Mouse (Mus musculus) adipose tissue, adult 10 weeks (tissue): Measurements from ENCODE around the gene Chrnb1. TPM values are rescaled to one million over a fixed set of nuclear protein-coding genes. Genes with fewer than 3 reads are reported as not detected.

ENCODE experiments used
- polyA plus RNA-seq: library from polyadenylated mRNA; stranded (reverse); fragments of 350-450 nt; fragmentation: Illumina TruSeq; extraction: RNeasy Lipid Tissue Mini Kit (QIAGEN cat#74804); gene quantifications from one replicate; pipeline ENCODE4 v1.2.3, GENCODE M21; 2014; ENCODE audit warnings: low read depth, low replicate concordance

Chrnb1 gene
- 8.3 TPM for polyA plus RNA-seq

GRCm38 (mm10) chr11:69795168-69795982, at the start of gene Chrnb1:
Gene Chrnb1 (minus strand): TSS chr11:69795943.

DNA sequence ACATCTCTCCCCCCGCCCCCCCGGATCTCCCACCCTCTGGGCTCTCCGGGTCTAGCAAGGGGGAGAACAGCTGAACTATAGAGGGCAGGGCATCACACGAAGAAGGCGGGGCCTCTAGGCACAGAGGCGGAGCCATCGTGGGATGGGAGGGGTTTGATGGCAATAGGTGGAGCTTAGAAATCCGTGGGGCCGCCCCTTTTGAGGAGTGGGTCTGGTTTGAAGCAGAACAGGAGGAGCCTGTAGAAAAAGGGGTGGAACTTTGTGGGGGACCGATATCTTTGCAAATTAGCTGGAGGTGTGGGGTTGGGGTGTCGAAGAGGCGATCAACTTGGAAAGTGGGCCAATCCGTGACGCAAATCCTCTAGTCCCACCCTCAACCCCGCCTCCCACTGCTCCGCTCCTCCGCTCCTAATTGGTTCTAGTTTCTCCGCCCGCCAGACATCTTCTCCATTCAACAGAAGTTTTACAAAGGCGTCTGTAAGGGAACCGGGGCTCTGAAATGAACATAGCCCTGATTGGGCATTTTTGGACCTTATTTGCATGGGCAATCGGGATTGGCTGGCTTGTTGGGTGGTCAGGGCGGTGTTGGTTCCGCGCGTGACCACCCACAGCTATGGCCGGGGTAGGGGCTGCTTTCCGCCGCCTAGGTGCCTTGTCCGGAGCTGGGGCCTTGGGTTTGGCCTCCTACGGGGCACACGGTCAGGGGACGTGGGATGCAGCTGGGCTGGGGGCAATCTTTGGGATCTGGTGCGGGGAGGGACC, 42.4 kb upstream of the Chrnb1 start, which contains the start of gene Tmem256:
Gene Tmem256 (plus strand): TSS at position 563 of the 762 bp plus-strand sequence.

GRCm38 (mm10) chr11:69837604-69837951, 41.8 kb upstream of the Chrnb1 start, which contains the start of gene Nlgn2:
Gene Nlgn2 (minus strand): TSS chr11:69837784.

GRCm38 (mm10) chr11:69822080-69822479, 26.3 kb upstream of the Chrnb1 start, which contains the start of gene Spem1:
Gene Spem1 (minus strand): TSS chr11:69822180.

GRCm38 (mm10) chr11:69818365-69818764, 22.6 kb upstream of the Chrnb1 start, which contains the start of gene Spem2:
Gene Spem2 (minus strand): TSS chr11:69818465.

DNA sequence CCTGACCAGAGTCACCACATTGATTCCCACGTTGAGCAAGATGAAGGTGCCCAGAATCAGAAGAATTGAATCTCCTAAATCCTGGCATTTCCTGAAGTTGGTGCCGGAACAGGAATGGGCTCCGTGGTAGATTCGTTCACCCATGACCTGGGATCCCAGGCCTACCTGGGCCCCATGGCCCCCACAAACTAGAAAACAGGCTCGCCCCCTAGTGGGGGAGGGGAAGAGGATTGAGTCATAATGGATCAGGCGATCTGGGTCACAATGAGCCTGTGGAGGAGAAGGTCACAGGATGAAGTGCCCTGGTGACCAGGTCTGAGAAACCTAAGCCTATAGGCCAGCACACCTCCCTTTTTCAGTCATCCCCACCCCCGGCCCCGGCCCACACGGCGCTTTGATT, 19.4 kb upstream of the Chrnb1 start, which contains the start of gene Gm39566:
Gene Gm39566 (minus strand): TSS at position 144 of the 400 bp plus-strand sequence.

GRCm38 (mm10) chr11:69804972-69805909, 9.5 kb upstream of the Chrnb1 start, which contains the start of gene Tmem102:
Gene Tmem102 (minus strand): TSS chr11:69805624.

DNA sequence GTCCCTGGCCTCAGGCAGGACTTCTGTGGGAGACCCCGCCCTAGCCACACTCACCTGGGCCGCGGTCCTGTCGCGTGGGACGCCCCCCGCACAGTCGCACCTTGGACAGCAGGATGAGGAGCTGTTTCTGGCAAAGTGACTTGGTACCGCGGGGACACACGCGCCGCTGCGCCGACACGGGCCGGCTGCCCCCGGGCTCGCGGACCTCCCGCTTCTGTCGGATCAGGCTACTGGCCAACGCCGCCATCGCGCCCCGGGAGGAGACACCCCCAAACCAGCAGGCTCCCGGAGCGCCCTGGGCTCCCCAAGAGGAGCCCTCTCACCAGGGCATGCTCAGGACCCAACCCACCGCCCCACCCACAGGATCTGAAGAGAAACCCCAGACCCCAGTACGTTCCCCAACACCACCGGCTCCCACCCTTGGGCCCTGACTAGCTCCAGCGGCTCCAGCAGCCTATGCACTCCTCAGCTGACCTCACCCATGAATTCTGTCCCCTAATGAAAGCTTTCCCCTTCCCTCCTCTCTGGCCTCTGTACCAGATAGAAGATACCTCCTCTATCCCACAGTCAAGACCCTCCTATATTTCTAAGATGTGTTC, 5.7 kb upstream of the Chrnb1 start, which contains the start of gene Fgf11:
Gene Fgf11 (minus strand): TSS at position 479 of the 599 bp plus-strand sequence.

DNA sequence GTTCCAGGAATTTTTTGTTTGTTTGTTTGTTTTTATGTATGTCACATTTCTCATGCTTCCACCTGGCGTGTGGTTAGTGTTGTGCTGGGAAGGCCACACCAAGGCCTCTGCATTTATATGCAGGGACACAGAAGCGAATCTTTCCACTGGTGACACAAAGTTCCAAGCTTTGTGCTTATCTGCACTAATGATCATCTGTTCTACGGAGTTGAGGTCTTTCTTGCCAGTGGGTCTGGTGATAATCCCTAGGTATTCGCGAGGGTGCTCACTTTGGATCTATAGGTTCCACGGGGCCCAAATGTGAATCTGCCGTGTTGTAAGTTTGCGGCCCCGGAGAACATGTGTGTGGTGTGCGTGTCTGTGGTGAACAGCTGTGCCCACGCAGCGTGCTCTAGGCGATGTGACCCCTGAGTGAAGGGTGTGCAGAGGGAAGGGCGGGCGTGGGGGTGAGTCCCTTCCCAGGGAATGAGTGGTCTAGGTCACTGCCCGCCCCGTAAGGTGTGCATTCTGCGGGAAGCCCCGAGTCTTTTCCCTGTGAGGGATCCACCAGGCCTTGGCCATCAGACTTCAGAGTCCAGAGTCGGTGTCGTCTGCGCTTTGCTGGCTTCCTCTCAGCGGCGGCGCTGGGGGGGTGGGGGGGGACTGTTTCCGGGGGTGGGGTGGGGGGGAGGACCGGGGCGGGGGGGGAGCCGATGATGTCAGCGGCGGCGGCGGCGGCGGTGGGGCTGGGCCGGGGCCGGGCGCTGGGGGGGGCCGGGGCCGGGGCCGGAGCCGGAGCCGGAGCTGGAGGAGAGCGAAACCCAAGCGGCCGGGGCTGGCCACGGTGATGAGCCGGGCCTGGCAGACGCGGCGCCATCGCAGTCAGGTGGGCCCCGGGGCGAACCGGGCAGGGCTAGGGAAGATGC, 30.3 kb downstream of the Chrnb1 start, which contains the start of gene Zbtb4:
Gene Zbtb4 (plus strand): TSS at position 692 of the 905 bp plus-strand sequence.

DNA sequence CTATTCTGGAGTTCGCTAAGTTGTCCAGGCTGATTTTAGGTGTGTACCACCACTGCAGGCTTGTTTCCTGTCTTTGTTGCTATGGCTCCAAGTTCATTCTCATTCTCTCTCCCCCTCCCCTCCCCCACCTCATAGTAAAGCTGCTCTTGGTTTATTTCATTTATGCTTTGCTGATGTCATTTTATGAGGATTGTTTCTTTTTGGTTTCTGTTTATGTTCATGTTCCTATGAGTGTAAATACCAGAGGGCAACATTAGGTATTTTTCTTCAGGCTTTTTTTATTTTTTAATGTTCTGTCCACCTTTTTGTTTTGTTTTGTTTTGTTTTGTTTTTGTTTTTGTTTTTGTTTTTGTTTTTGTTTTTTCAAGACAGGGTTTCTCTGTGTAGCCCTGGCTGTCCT, 33.9 kb downstream of the Chrnb1 start, which contains the start of gene Slc35g3:
Gene Slc35g3 (minus strand): TSS at position 101 of the 400 bp plus-strand sequence.

GRCm38 (mm10) chr11:69758478-69758970, 37.2 kb downstream of the Chrnb1 start, which contains the start of gene Polr2a:
Gene Polr2a (minus strand): TSS chr11:69758637.

Other genes starting within 250 kb of the Chrnb1 start
- 1.2 TPM for gene Dnah2, start 246.8 kb downstream of the Chrnb1 start, polyA plus RNA-seq
- gene Efnb3, start 235.7 kb downstream of the Chrnb1 start, polyA plus RNA-seq: 1.1 TPM
- gene Wrap53, start 215.7 kb downstream of the Chrnb1 start, polyA plus RNA-seq: 9.2 TPM
- 35.1 TPM for gene Trp53, start 215.6 kb downstream of the Chrnb1 start, polyA plus RNA-seq
- gene Atp1b2, start 190.0 kb downstream of the Chrnb1 start, polyA plus RNA-seq: 14.8 TPM
- gene Shbg, start 178.0 kb downstream of the Chrnb1 start, polyA plus RNA-seq: not detected
- gene Sat2, start 173.9 kb downstream of the Chrnb1 start, polyA plus RNA-seq: 16.0 TPM
- 64.4 TPM for gene Fxr2, start 163.0 kb downstream of the Chrnb1 start, polyA plus RNA-seq
- gene Sox15, start 140.6 kb downstream of the Chrnb1 start, polyA plus RNA-seq: 0.92 TPM
- 89.0 TPM for gene Mpdu1, start 133.3 kb downstream of the Chrnb1 start, polyA plus RNA-seq
- gene Cd68, start 129.8 kb downstream of the Chrnb1 start, polyA plus RNA-seq: 45.6 TPM
- gene Eif4a1, start 123.5 kb downstream of the Chrnb1 start, polyA plus RNA-seq: 395 TPM
- gene Senp3, start 113.9 kb downstream of the Chrnb1 start, polyA plus RNA-seq: 67.4 TPM
- gene Tnfsf13, start 110.2 kb downstream of the Chrnb1 start, polyA plus RNA-seq: 5.4 TPM
- 19.2 TPM for gene Tnfsf12, start 100.1 kb downstream of the Chrnb1 start, polyA plus RNA-seq
- gene Tnfsfm13, start 99.8 kb downstream of the Chrnb1 start, polyA plus RNA-seq: 8.1 TPM
- gene Polr2a, start 37.3 kb downstream of the Chrnb1 start, polyA plus RNA-seq: 43.9 TPM
- 1.5 TPM for gene Slc35g3, start 34.0 kb downstream of the Chrnb1 start, polyA plus RNA-seq
- gene Zbtb4, start 30.0 kb downstream of the Chrnb1 start, polyA plus RNA-seq: 28.9 TPM
- gene Fgf11, start 5.9 kb upstream of the Chrnb1 start, polyA plus RNA-seq: 8.7 TPM
- gene Tmem102, start 9.7 kb upstream of the Chrnb1 start, polyA plus RNA-seq: 13.6 TPM
- 2.2 TPM for gene Gm39566, start 19.4 kb upstream of the Chrnb1 start, polyA plus RNA-seq
- gene Spem2, start 22.5 kb upstream of the Chrnb1 start, polyA plus RNA-seq: 14.1 TPM
- gene Spem1, start 26.2 kb upstream of the Chrnb1 start, polyA plus RNA-seq: 23.3 TPM
- 19.0 TPM for gene Nlgn2, start 41.8 kb upstream of the Chrnb1 start, polyA plus RNA-seq
- gene Tmem256, start 42.6 kb upstream of the Chrnb1 start, polyA plus RNA-seq: 183 TPM
- gene Plscr3, start 50.4 kb upstream of the Chrnb1 start, polyA plus RNA-seq: 31.1 TPM
- 23.7 TPM for gene Tnk1, start 62.8 kb upstream of the Chrnb1 start, polyA plus RNA-seq
- gene Tmem95, start 82.1 kb upstream of the Chrnb1 start, polyA plus RNA-seq: not detected
- 9.4 TPM for gene Kctd11, start 85.5 kb upstream of the Chrnb1 start, polyA plus RNA-seq
- 43.9 TPM for gene Acap1, start 99.6 kb upstream of the Chrnb1 start, polyA plus RNA-seq
- gene 2810408A11Rik, start 105.0 kb upstream of the Chrnb1 start, polyA plus RNA-seq: 14.3 TPM
- 35.5 TPM for gene Neurl4, start 105.1 kb upstream of the Chrnb1 start, polyA plus RNA-seq
- 47.7 TPM for gene Gps2, start 117.9 kb upstream of the Chrnb1 start, polyA plus RNA-seq
- 484 TPM for gene Eif5a, start 126.0 kb upstream of the Chrnb1 start, polyA plus RNA-seq
- gene Ybx2, start 139.9 kb upstream of the Chrnb1 start, polyA plus RNA-seq: 58.7 TPM
- 63.7 TPM for gene Slc2a4, start 152.2 kb upstream of the Chrnb1 start, polyA plus RNA-seq
- 115 TPM for gene Cldn7, start 168.8 kb upstream of the Chrnb1 start, polyA plus RNA-seq
- gene Ctdnep1, start 185.2 kb upstream of the Chrnb1 start, polyA plus RNA-seq: 98.8 TPM
- 43.3 TPM for gene Elp5, start 186.6 kb upstream of the Chrnb1 start, polyA plus RNA-seq
- gene Gabarap, start 195.2 kb upstream of the Chrnb1 start, polyA plus RNA-seq: 520 TPM
- 39.7 TPM for gene Phf23, start 199.8 kb upstream of the Chrnb1 start, polyA plus RNA-seq
- 20.8 TPM for gene Dvl2, start 204.7 kb upstream of the Chrnb1 start, polyA plus RNA-seq
- gene Acadvl, start 219.5 kb upstream of the Chrnb1 start, polyA plus RNA-seq: 83.9 TPM
- gene Dlg4, start 221.0 kb upstream of the Chrnb1 start, polyA plus RNA-seq: 12.7 TPM